Mouse (Mus musculus): ENCODE measurements around the gene Lhfp.

- peak; percentile 66; the same call in 1 of the 2 replicates for TF ChIP-seq CTCF (IDR thresholded peaks at IDR 0.05; ENCODE audit: control insufficient read depth, insufficient read depth, insufficient replicate concordance, low read depth, low read length)
- TF ChIP-seq POLR2A (IDR thresholded peaks at IDR 0.05; ENCODE audit: control insufficient read depth, low read depth, low read length) = no peak
These were observed 70.7 kb downstream of the Lhfp start for GRCm38 (mm10) chr3:53112048-53112447.

Measured in testis, adult 2 months (tissue).